Mouse (Mus musculus): Measurements from ENCODE around the gene Kcnq1. TPM values are rescaled to one million over a fixed set of nuclear protein-coding genes. Genes with fewer than 3 reads are reported as not detected.

The Kcnq1 gene
- polyA plus RNA-seq, 1 experiment from 2014 or later, result 0.63 TPM

DNA sequence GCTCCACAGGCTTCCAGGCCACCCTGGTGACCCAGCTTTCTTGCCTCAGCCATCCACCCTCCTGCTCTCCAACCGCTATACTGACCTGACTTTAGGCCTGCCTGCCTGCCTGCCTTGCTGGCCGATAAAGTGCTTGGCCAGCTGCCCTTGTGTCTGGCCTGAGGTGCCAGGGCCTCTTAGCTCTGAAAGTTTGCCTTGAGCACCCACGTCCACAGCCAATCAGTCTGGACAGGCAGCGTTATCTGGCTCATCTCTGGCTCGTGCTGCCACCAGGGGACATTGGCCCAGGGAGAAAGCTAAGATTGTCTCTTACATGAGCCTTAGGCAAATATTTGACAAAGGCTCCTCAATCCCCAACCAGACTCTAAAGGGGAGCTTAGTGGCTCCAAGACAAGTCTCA lies 254.6 kb downstream of the Kcnq1 start:
- Histone ChIP-seq H3K9me3 (ENCODE audit: low read length) (no peaks in the 10 kb centered on the region), H3K9ac (replicated peaks) (no peak overlapping the region; the same call in 1 of the 2 replicates), H3K36me3 (replicated peaks; ENCODE audit: insufficient read depth, low read length) (no peaks in the 10 kb centered on the region), H3K27ac (ENCODE audit: low read depth) (no peak overlapping the region), H3K4me2 (ENCODE audit: low read depth, low read length) (no peak overlapping the region), H3K27me3 (ENCODE audit: insufficient read depth, low read length) (no peaks in the 10 kb centered on the region), H3K4me3 (ENCODE audit: low read depth, low read length) (no peak overlapping the region), H3K4me1 (ENCODE audit: insufficient read depth) (peaks cover 11% of the 10 kb centered on the region)
- ATAC-seq, result no peak
- TF ChIP-seq CTCF (IDR thresholded peaks at IDR 0.05; ENCODE audit: low read depth) (no peak), EP300 (IDR thresholded peaks at IDR 0.05; ENCODE audit: low read depth) (no peak)
- DNase-seq, result no peak
- 47% methylated on average over 5 of the region's 5 CpGs for WGBS (ENCODE audit: insufficient replicate concordance)

DNA sequence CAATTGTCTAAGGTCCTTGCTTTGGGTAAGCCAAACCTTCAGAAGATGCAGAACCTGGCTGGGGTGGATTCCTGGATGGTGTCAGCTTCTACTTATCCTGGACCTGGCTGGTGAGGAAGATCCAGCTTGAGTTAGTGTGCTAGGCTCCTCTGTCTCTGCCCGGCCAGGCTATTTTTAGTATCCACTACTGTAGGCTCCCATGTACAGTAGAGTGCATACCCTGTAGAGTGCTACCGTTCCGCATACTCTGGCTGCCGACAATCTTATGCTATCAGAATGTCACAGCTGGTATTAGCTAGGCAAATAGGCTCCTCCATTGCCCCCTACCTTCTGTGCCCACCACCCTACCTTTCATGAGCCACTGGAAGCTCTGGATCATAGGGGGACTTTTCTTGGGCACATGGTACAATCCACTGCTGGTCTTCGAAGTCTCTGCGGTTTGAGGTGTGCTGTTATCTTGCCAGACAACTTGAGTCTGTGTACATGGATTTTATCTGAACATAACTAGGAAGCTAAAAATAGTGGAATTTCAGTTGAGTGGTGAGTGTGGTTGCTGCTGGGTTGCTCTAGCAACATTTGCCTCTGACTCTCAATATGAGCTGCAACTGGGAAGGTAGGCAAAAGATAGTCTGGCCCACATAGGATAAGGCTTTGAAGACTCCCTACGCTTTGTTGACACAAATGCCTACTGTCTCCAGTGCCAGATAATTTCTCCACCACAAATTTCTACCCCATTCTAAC lies 258.1 kb downstream of the Kcnq1 start:
- 60% methylated on average over 7 of the region's 7 CpGs for WGBS (ENCODE audit: insufficient replicate concordance)
- no peak overlapping the region for H3K27ac ChIP-seq (ENCODE audit: low read depth)
- DNase-seq (no peak), ATAC-seq (no peak)
- no peaks in the 10 kb centered on the region for H3K9me3 ChIP-seq (ENCODE audit: low read length)
- no peaks in the 10 kb centered on the region for H3K27me3 ChIP-seq (ENCODE audit: insufficient read depth, low read length)
- H3K4me3 ChIP-seq (ENCODE audit: low read depth, low read length), result no peak overlapping the region
- no peaks in the 10 kb centered on the region for H3K36me3 ChIP-seq (replicated peaks; ENCODE audit: insufficient read depth, low read length)
- H3K4me2 ChIP-seq (ENCODE audit: low read depth, low read length), result no peak overlapping the region
- peaks cover 11% of the 10 kb centered on the region for H3K4me1 ChIP-seq (ENCODE audit: insufficient read depth)
- H3K9ac ChIP-seq (replicated peaks), result no peak overlapping the region
- no peak for TF ChIP-seq CTCF (IDR thresholded peaks at IDR 0.05; ENCODE audit: low read depth)
- TF ChIP-seq EP300 (IDR thresholded peaks at IDR 0.05; ENCODE audit: low read depth), result 0 out of 2 replicates have a peak, but pooled peaks have one; percentile 11

DNA sequence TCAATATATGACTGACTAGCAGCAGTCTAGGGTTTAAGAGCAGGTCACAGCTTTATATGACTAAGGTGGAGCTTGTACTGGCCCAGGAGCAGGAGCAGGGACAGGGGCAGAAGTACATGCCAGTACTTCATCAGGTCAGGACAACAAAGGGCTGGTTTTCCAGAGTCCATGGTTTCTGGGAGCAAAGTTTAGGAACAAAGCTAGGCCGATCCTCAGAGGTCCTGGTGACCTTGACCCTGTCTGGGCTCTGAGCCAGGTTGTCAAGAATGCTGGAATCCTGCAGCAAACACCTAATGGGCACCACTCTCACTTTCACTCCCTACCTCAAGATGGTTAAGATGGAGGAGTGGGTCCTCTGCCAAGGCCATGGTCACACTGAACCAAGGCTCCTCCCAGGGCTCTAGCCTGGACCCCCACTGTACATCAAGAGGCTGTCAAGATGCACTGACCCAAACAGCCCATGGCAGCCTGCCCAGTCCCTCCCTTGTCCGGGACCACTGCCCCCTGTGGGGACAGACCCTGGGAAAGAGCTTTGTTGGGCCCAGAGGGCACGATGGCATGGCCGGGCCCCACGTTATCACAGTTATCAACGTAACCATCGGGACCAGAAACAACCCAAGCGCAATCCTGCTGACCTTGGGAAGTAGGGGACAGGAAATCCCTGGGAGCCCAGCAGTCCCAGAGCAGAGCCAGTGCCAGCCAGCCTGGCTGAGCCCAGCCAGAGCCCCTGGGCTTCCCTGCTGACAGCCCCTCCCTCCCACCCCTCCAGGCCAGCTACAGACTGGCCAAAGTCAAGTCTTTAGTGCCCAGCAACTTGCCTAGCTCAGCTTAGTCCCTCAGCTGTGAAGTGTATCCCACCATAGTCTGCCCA lies 259.0 kb downstream of the Kcnq1 start:
- Histone ChIP-seq H3K4me3 (ENCODE audit: low read depth, low read length) (no peak overlapping the region), H3K36me3 (replicated peaks; ENCODE audit: insufficient read depth, low read length) (no peaks in the 10 kb centered on the region), H3K27ac (ENCODE audit: low read depth) (no peak overlapping the region), H3K4me1 (ENCODE audit: insufficient read depth) (peaks cover 8% of the 10 kb centered on the region), H3K27me3 (ENCODE audit: insufficient read depth, low read length) (no peaks in the 10 kb centered on the region), H3K9me3 (ENCODE audit: low read length) (no peaks in the 10 kb centered on the region), H3K4me2 (ENCODE audit: low read depth, low read length) (no peak overlapping the region), H3K9ac (replicated peaks) (no peak overlapping the region)
- ATAC-seq, result peak; percentile 81
- 56% methylated on average over 8 of the region's 8 CpGs for WGBS (ENCODE audit: insufficient replicate concordance)
- peak; percentile 62 for DNase-seq
- TF ChIP-seq CTCF (IDR thresholded peaks at IDR 0.05; ENCODE audit: low read depth) (no peak), EP300 (IDR thresholded peaks at IDR 0.05; ENCODE audit: low read depth) (no peak)

DNA sequence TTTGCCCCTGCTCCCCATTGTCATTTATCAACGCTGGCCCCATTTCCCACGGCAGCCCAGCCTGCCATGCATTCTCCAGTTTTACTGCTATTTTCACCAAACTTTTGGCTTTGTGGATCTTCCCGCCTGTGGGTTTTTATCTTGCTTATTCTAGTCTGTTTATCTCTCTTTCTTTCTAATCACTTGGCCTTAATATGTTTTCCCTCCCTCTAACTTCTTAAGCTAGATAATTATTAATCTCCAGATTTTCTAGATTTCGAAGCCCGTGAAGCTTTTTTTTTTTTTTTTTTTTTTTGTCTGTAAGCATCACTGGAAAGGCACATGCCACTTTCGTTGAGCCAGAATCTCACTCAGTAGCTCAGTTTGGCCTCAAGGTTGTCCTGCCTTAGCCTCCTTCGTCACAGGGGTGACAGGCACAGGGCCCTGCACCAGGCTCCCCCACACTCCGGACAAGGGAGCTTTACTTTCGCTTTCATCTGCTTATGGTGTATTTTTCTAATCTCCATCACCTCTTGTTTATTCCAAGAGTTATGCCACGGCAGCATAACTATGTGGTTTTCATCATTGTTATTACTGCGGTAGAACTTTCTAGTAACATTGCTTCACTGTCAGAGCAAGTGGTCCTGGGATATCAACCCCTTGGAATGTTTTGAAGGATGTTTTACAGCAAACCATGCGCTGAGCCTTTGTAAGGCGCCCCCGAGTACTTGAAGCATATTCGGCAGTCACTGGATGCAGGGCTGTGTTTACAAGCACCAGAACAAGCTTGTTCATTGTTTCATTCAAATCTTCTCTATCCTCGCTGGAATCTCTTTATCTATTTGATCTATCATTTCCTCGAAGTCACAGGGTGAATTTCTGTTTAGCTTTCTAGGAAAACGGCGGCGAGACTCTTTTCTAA lies 261.5 kb downstream of the Kcnq1 start:
- WGBS (ENCODE audit: insufficient replicate concordance), result 46% methylated on average over 20 of the region's 20 CpGs
- Histone ChIP-seq H3K4me3 (ENCODE audit: low read depth, low read length) (0 out of 2 replicates have a peak overlapping the region, but pooled peaks have one; percentile 11), H3K27me3 (ENCODE audit: insufficient read depth, low read length) (no peaks in the 10 kb centered on the region), H3K27ac (ENCODE audit: low read depth) (peak overlapping the region; percentile 45), H3K4me1 (ENCODE audit: insufficient read depth) (peaks cover 3% of the 10 kb centered on the region; the same call in 1 of the 2 replicates), H3K9me3 (ENCODE audit: low read length) (no peaks in the 10 kb centered on the region), H3K4me2 (ENCODE audit: low read depth, low read length) (peak overlapping the region; percentile 59), H3K9ac (replicated peaks) (no peak overlapping the region), H3K36me3 (replicated peaks; ENCODE audit: insufficient read depth, low read length) (no peaks in the 10 kb centered on the region)
- no peak for ATAC-seq
- TF ChIP-seq EP300 (IDR thresholded peaks at IDR 0.05; ENCODE audit: low read depth), result no peak
- no peak for TF ChIP-seq CTCF (IDR thresholded peaks at IDR 0.05; ENCODE audit: low read depth)
- DNase-seq, result no peak

DNA sequence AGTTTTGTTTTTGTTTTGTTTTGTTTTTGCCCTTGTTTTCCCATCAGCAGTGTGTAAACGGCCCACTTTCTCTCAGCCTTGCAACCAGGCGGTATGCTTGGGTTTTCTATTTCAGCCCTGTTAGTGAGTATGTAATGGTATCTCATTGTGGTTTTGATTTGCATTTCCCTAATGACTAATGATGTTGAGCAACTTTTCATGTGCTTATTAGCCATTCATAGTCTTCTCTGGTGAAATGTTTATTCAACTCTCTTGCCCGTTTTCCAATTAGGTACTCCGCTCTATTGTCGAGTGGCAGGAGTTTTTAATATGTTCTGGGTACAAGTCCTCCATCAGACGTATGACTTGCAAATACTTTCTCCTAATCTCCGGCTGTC lies 262.1 kb downstream of the Kcnq1 start:
- H3K9ac ChIP-seq (replicated peaks), result no peak overlapping the region
- TF ChIP-seq EP300 (IDR thresholded peaks at IDR 0.05; ENCODE audit: low read depth) (no peak), CTCF (IDR thresholded peaks at IDR 0.05; ENCODE audit: low read depth) (no peak)
- no peak for DNase-seq
- H3K27ac ChIP-seq (ENCODE audit: low read depth), result no peak overlapping the region
- H3K27me3 ChIP-seq (ENCODE audit: insufficient read depth, low read length), result no peaks in the 10 kb centered on the region
- no peak for ATAC-seq
- H3K4me1 ChIP-seq (ENCODE audit: insufficient read depth), result peaks cover 3% of the 10 kb centered on the region; the same call in 1 of the 2 replicates
- H3K4me2 ChIP-seq (ENCODE audit: low read depth, low read length), result peak overlapping the region; percentile 59; the same call in 1 of the 2 replicates
- 72% methylated on average over 7 of the region's 7 CpGs for WGBS (ENCODE audit: insufficient replicate concordance)
- H3K9me3 ChIP-seq (ENCODE audit: low read length), result no peaks in the 10 kb centered on the region
- no peaks in the 10 kb centered on the region for H3K36me3 ChIP-seq (replicated peaks; ENCODE audit: insufficient read depth, low read length)
- H3K4me3 ChIP-seq (ENCODE audit: low read depth, low read length), result 0 out of 2 replicates have a peak overlapping the region, but pooled peaks have one; percentile 11
